ENCODE assay signal across 27 mouse cellular contexts in the genomic region with DNA sequence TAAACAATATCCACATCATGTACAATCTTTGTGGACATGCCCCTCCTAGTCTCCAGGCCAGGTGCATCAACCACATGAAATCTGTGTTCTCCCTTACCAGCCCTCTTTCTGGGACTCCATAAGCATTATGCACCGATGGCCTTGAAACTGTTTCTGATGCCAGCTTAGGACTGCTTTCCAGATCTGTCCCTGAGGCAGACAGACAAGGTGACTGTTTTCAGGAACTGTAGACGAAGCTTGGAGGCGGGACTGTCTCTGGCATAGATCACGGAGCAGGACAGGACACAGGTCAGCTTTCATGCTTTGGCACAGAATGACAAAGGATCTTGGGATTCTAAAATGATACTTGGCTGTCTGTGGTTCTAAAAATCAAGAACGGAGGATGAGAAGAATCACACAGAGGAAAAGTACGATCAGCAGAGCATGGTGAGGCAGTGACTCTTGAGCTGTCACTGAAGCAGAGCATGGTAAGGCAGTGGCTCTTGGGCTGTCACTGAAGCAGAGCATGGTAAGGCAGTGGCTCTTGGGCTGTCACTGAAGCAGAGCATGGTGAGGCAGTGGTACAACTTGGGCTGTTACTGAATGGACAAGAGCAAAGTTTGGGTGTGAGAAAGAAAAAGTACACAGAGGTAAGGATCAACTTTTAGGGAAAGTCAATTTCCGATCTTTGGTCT.
DNase-seq lines count a peak whose midpoint lies in the region; ATAC-seq lines count a peak whose summit lies in the region.
"Had no signal": no experiment of that assay in that cellular context is flagged by ENCODE, and none has a peak within 500 bp of the region (broad histone marks: within the 10 kb centered on the region; RNA-seq: fewer than 3 reads in every experiment).

No protein-coding gene starts in this region.

- ATAC-seq in heart, embryonic 12.5 days (ENCODE audit: insufficient number of reproducible peaks, low FRiP score), result no peak
- ATAC-seq in heart, embryonic 15.5 days (replicated peaks; ENCODE audit: insufficient number of reproducible peaks, insufficient read depth, low FRiP score, low read depth), result no peak
- ATAC-seq in kidney, embryonic 15.5 days (replicated peaks; ENCODE audit: low FRiP score), result peak; percentile 54; the same call in 1 of the 2 replicates
- ATAC-seq: CD4-positive, CD25-positive, alpha-beta regulatory T cell, adult 4 months; forebrain, embryonic 15.5 days; hindbrain, embryonic 16.5 days; liver, postnatal 0 days; midbrain, embryonic 16.5 days had no signal

- H3K36me3 ChIP-seq in heart, embryonic 12.5 days, result no peaks in the 10 kb centered on the region
- no peaks in the 10 kb centered on the region for H3K36me3 ChIP-seq in heart, embryonic 15.5 days
- H3K36me3 ChIP-seq in kidney, embryonic 15.5 days, result no peaks in the 10 kb centered on the region
- H3K36me3 ChIP-seq: embryonic facial prominence, embryonic 13.5 days; forebrain, embryonic 10.5 days; forebrain, embryonic 15.5 days; limb, embryonic 12.5 days had no signal

- H3K27me3 ChIP-seq in heart, embryonic 12.5 days (replicated peaks), result no peaks in the 10 kb centered on the region
- no peaks in the 10 kb centered on the region for H3K27me3 ChIP-seq in heart, embryonic 15.5 days
- no peaks in the 10 kb centered on the region for H3K27me3 ChIP-seq in kidney, embryonic 15.5 days
- H3K27me3 ChIP-seq: embryonic facial prominence, embryonic 13.5 days; forebrain, embryonic 15.5 days; limb, embryonic 12.5 days had no signal

- H3K4me2 ChIP-seq in heart, embryonic 12.5 days, result no peak overlapping the region
- H3K4me2 ChIP-seq in heart, embryonic 15.5 days, result no peak overlapping the region
- H3K4me2 ChIP-seq in kidney, embryonic 15.5 days, result no peak overlapping the region
- H3K4me2 ChIP-seq: embryonic facial prominence, embryonic 13.5 days; forebrain, embryonic 15.5 days; limb, embryonic 12.5 days; liver, embryonic 11.5 days; midbrain, embryonic 11.5 days had no signal

- H3K9ac ChIP-seq in heart, embryonic 12.5 days, result no peak overlapping the region
- no peak overlapping the region for H3K9ac ChIP-seq in heart, embryonic 15.5 days
- H3K9ac ChIP-seq in kidney, embryonic 15.5 days, result no peak overlapping the region
- H3K9ac ChIP-seq: embryonic facial prominence, embryonic 13.5 days; forebrain, embryonic 15.5 days; limb, embryonic 12.5 days; liver, postnatal 0 days had no signal

- no peaks in the 10 kb centered on the region for H3K9me3 ChIP-seq in heart, embryonic 12.5 days (replicated peaks)
- no peaks in the 10 kb centered on the region for H3K9me3 ChIP-seq in heart, embryonic 15.5 days (replicated peaks)
- H3K9me3 ChIP-seq in kidney, embryonic 15.5 days (replicated peaks), result no peaks in the 10 kb centered on the region
- H3K9me3 ChIP-seq: embryonic facial prominence, embryonic 13.5 days; forebrain, embryonic 10.5 days; forebrain, embryonic 15.5 days; limb, embryonic 12.5 days had no signal

- DNase-seq in heart, adult 11 months, result peak; percentile 82
- no peak for DNase-seq in heart, postnatal 4 days
- DNase-seq in kidney, adult 11 months, result no peak
- DNase-seq in right cerebral cortex, postnatal 14 days, result no peak
- DNase-seq: adrenal gland, postnatal 14 days; cerebellum, adult 11-12 months; cerebellum, adult 9-11 months; gastrocnemius, postnatal 10 days; kidney, postnatal 14 days; liver, postnatal 0 days; lung, postnatal 36 days; spleen, adult 18-20 months; thymus, postnatal 14 days had no signal

- H3K27ac ChIP-seq in heart, embryonic 12.5 days (ENCODE audit: poor library complexity, severe bottlenecking), result no peak overlapping the region
- H3K27ac ChIP-seq in heart, embryonic 15.5 days, result peak overlapping the region; percentile 5
- no peak overlapping the region for H3K27ac ChIP-seq in kidney, embryonic 15.5 days
- H3K27ac ChIP-seq: embryonic facial prominence, embryonic 13.5 days; forebrain, embryonic 10.5 days; forebrain, embryonic 15.5 days; layer of hippocampus, adult 2 months; left cerebral cortex, adult 2 months; limb, embryonic 12.5 days had no signal

- no peak overlapping the region for H3K4me3 ChIP-seq in heart, embryonic 12.5 days
- no peak overlapping the region for H3K4me3 ChIP-seq in heart, embryonic 15.5 days
- H3K4me3 ChIP-seq in kidney, embryonic 15.5 days (replicated peaks), result no peak overlapping the region
- H3K4me3 ChIP-seq: embryonic facial prominence, embryonic 13.5 days; forebrain, embryonic 10.5 days; forebrain, embryonic 15.5 days; layer of hippocampus, adult 2 months; left cerebral cortex, adult 2 months; limb, embryonic 12.5 days had no signal

- peaks cover 21% of the 10 kb centered on the region for H3K4me1 ChIP-seq in heart, embryonic 12.5 days (replicated peaks)
- H3K4me1 ChIP-seq in heart, embryonic 15.5 days (replicated peaks), result peaks cover 19% of the 10 kb centered on the region
- H3K4me1 ChIP-seq in kidney, embryonic 15.5 days, result no peaks in the 10 kb centered on the region
- H3K4me1 ChIP-seq: embryonic facial prominence, embryonic 13.5 days; forebrain, embryonic 10.5 days; forebrain, embryonic 15.5 days; limb, embryonic 12.5 days had no signal

- WGBS in heart, embryonic 12.5 days, result 57% methylated on average over 7 of the region's 7 CpGs
- 56% methylated on average over 7 of the region's 7 CpGs for WGBS in heart, embryonic 15.5 days
- 59% methylated on average over 7 of the region's 7 CpGs for WGBS in kidney, embryonic 15.5 days
